Mouse (Mus musculus) lung, postnatal 36 days (tissue): ENCODE measurements at regions not wholly inside any gene's neighbourhood (a gene's known extent, or its start where the extent isn't known, plus 50 kb on each side); places are given as distances from the start of the nearest gene placed in this dataset.

Experiments used
- DNase-seq: peaks from one replicate; pipeline ENCODE4 v3.0.0; 2022; ENCODE audit warnings: mixed read lengths

- no peak for DNase-seq
Measured at GRCm38 (mm10) chr11:114127426-114127825, 60.6 kb upstream of the Sdk2 start.

GRCm38 (mm10) chr11:114122175-114122574, 55.3 kb upstream of the Sdk2 start:
- DNase-seq: no peak

- DNase-seq: no peak
Measured at GRCm38 (mm10) chr11:114119135-114119534, 52.3 kb upstream of the Sdk2 start.
